Mouse (Mus musculus): Measurements from ENCODE around the gene Tmem82. TPM values are rescaled to one million over a fixed set of nuclear protein-coding genes. Genes with fewer than 3 reads are reported as not detected.

The Tmem82 gene
- polyA plus RNA-seq, 1 experiment from 2014 or later: 0.54 TPM

Other genes starting within 250 kb of the Tmem82 start
- 0.31 and 0.53 TPM in 2 replicates for gene Clcnka, start 219.9 kb downstream of the Tmem82 start, polyA plus RNA-seq (2016; fragmentation: Nextera tagmentation; extraction: Ambion mirVana)
- gene Clcnkb, start 202.6 kb downstream of the Tmem82 start, polyA plus RNA-seq (2016; fragmentation: Nextera tagmentation; extraction: Ambion mirVana): not detected in 2 replicates
- gene Hspb7, start 197.9 kb downstream of the Tmem82 start, polyA plus RNA-seq (2016; fragmentation: Nextera tagmentation; extraction: Ambion mirVana): not detected in 2 replicates
- not detected in 2 replicates for gene Srarp, start 182.5 kb downstream of the Tmem82 start, polyA plus RNA-seq (2016; fragmentation: Nextera tagmentation; extraction: Ambion mirVana)
- 54.4 and 56.5 TPM in 2 replicates for gene Zbtb17, start 174.0 kb downstream of the Tmem82 start, polyA plus RNA-seq (2016; fragmentation: Nextera tagmentation; extraction: Ambion mirVana)
- gene Spen, start 80.0 kb downstream of the Tmem82 start, polyA plus RNA-seq (2016; fragmentation: Nextera tagmentation; extraction: Ambion mirVana): 15.0 and 15.9 TPM in 2 replicates
- gene Fblim1, start 12.5 kb downstream of the Tmem82 start, polyA plus RNA-seq (2016; fragmentation: Nextera tagmentation; extraction: Ambion mirVana): 71.3 and 77.2 TPM in 2 replicates
- gene Slc25a34, start 5.2 kb upstream of the Tmem82 start, polyA plus RNA-seq (2016; fragmentation: Nextera tagmentation; extraction: Ambion mirVana): not detected in 2 replicates
- gene Plekhm2, start 46.3 kb upstream of the Tmem82 start, polyA plus RNA-seq (2016; fragmentation: Nextera tagmentation; extraction: Ambion mirVana): 9.8 and 10.6 TPM in 2 replicates
- gene Rsc1a1, start 67.0 kb upstream of the Tmem82 start, polyA plus RNA-seq (2016; fragmentation: Nextera tagmentation; extraction: Ambion mirVana): 1.5 TPM in 1 of 2 replicates, not detected in the other
- 28.7 and 29.5 TPM in 2 replicates for gene Ddi2, start 104.8 kb upstream of the Tmem82 start, polyA plus RNA-seq (2016; fragmentation: Nextera tagmentation; extraction: Ambion mirVana)
- not detected in 2 replicates for gene Agmat, start 128.0 kb upstream of the Tmem82 start, polyA plus RNA-seq (2016; fragmentation: Nextera tagmentation; extraction: Ambion mirVana)
- gene Dnajc16, start 172.3 kb upstream of the Tmem82 start, polyA plus RNA-seq (2016; fragmentation: Nextera tagmentation; extraction: Ambion mirVana): 4.1 and 4.7 TPM in 2 replicates
- gene Casp9, start 175.0 kb upstream of the Tmem82 start, polyA plus RNA-seq (2016; fragmentation: Nextera tagmentation; extraction: Ambion mirVana): 18.1 and 21.9 TPM in 2 replicates
- gene Cela2a, start 207.5 kb upstream of the Tmem82 start, polyA plus RNA-seq (2016; fragmentation: Nextera tagmentation; extraction: Ambion mirVana): not detected in 2 replicates
- not detected in 2 replicates for gene Ctrc, start 227.7 kb upstream of the Tmem82 start, polyA plus RNA-seq (2016; fragmentation: Nextera tagmentation; extraction: Ambion mirVana)

Data from embryonic facial prominence, embryonic 12.5 days (tissue).